Mouse (Mus musculus): ENCODE measurements around the gene Fam160a1.

- TF ChIP-seq CTCF (IDR thresholded peaks at IDR 0.05; ENCODE audit: control insufficient read depth, insufficient read depth, insufficient replicate concordance, low read depth, low read length) (no peak), POLR2A (IDR thresholded peaks at IDR 0.05; ENCODE audit: control insufficient read depth, low read depth, low read length) (no peak)
These were observed 180.2 kb downstream of the Fam160a1 start for GRCm38 (mm10) chr3:85636716-85637447.
